Comparison of ENCODE assay signal across 14 mouse cellular contexts in genomic region chr10:43322446-43323178, GRCm38 (mm10).
A peak's percentile ranks its signal among the peaks of the same experiment; 100 is the strongest.
DNase-seq lines count a peak whose midpoint lies in the region; ATAC-seq and TF ChIP-seq lines count a peak whose summit lies in the region.
"Had no signal": no experiment of that assay in that cellular context is flagged by ENCODE, and none has a peak within 500 bp of the region (broad histone marks: within the 10 kb centered on the region; RNA-seq: fewer than 3 reads in every experiment).

No protein-coding gene starts in this region.

- TF ChIP-seq CTCF in hindbrain, postnatal 0 days (IDR thresholded peaks at IDR 0.05; ENCODE audit: low read depth): no peak

- no peaks in the 10 kb centered on the region for H3K9me3 ChIP-seq in heart, embryonic 12.5 days (replicated peaks)
- H3K9me3 ChIP-seq in midbrain, embryonic 10.5 days (replicated peaks): no peaks in the 10 kb centered on the region
- no peaks in the 10 kb centered on the region for H3K9me3 ChIP-seq in midbrain, embryonic 15.5 days
- H3K9me3 ChIP-seq in hindbrain, postnatal 0 days (ENCODE audit: low read length): no peaks in the 10 kb centered on the region
- H3K9me3 ChIP-seq: limb, embryonic 12.5 days; lung, embryonic 15.5 days had no signal

- ATAC-seq in heart, embryonic 12.5 days (ENCODE audit: insufficient number of reproducible peaks, low FRiP score): no peak
- no peak; the same call in 1 of the 2 replicates for ATAC-seq in midbrain, embryonic 15.5 days (replicated peaks)
- 0 out of 2 replicates have a peak, but pooled peaks have one; percentile 21 for ATAC-seq in hindbrain, postnatal 0 days

- intact Hi-C loops in heart, postnatal 10 days (cut with DNase I): no loop called here

- no peak overlapping the region for H3K9ac ChIP-seq in heart, embryonic 12.5 days
- no peak overlapping the region for H3K9ac ChIP-seq in midbrain, embryonic 15.5 days
- H3K9ac ChIP-seq in hindbrain, postnatal 0 days (replicated peaks; ENCODE audit: low read length): no peak overlapping the region
- H3K9ac ChIP-seq: limb, embryonic 12.5 days; lung, embryonic 15.5 days had no signal

- 0 out of 2 replicates have a peak overlapping the region, but pooled peaks have one; percentile 13 for H3K4me2 ChIP-seq in heart, embryonic 12.5 days
- no peak overlapping the region for H3K4me2 ChIP-seq in midbrain, embryonic 15.5 days
- H3K4me2 ChIP-seq in hindbrain, postnatal 0 days (ENCODE audit: low read depth, low read length): no peak overlapping the region
- H3K4me2 ChIP-seq: limb, embryonic 12.5 days; lung, embryonic 15.5 days had no signal

- 46% methylated on average over 9 of the region's 9 CpGs for WGBS in heart, embryonic 12.5 days
- WGBS in midbrain, embryonic 10.5 days: 71% methylated on average over 9 of the region's 9 CpGs
- WGBS in midbrain, embryonic 15.5 days: 41% methylated on average over 9 of the region's 9 CpGs
- WGBS in hindbrain, postnatal 0 days: 41% methylated on average over 9 of the region's 9 CpGs

- H3K27me3 ChIP-seq in heart, embryonic 12.5 days (replicated peaks): no peaks in the 10 kb centered on the region
- no peaks in the 10 kb centered on the region for H3K27me3 ChIP-seq in midbrain, embryonic 10.5 days (ENCODE audit: low read depth, poor library complexity, severe bottlenecking)
- H3K27me3 ChIP-seq in midbrain, embryonic 15.5 days (replicated peaks): no peaks in the 10 kb centered on the region
- H3K27me3 ChIP-seq in hindbrain, postnatal 0 days (ENCODE audit: insufficient read depth, low read length): no peaks in the 10 kb centered on the region
- H3K27me3 ChIP-seq: limb, embryonic 12.5 days; lung, embryonic 15.5 days had no signal

- peaks cover 31% of the 10 kb centered on the region for H3K4me1 ChIP-seq in heart, embryonic 12.5 days (replicated peaks)
- peaks cover 23% of the 10 kb centered on the region for H3K4me1 ChIP-seq in midbrain, embryonic 10.5 days
- peaks cover 23% of the 10 kb centered on the region for H3K4me1 ChIP-seq in midbrain, embryonic 15.5 days
- peaks cover 17% of the 10 kb centered on the region for H3K4me1 ChIP-seq in hindbrain, postnatal 0 days (ENCODE audit: insufficient read depth, low read length)
- H3K4me1 ChIP-seq: lung, embryonic 15.5 days had no signal

- H3K27ac ChIP-seq in heart, embryonic 12.5 days (ENCODE audit: poor library complexity, severe bottlenecking): no peak overlapping the region
- peak overlapping the region; percentile 42; the same call in 1 of the 2 replicates for H3K27ac ChIP-seq in midbrain, embryonic 10.5 days (replicated peaks)
- H3K27ac ChIP-seq in midbrain, embryonic 15.5 days: no peak overlapping the region
- no peak overlapping the region for H3K27ac ChIP-seq in hindbrain, postnatal 0 days
- H3K27ac ChIP-seq: limb, embryonic 12.5 days; lung, embryonic 15.5 days had no signal

- no peak for DNase-seq in heart, postnatal 10 days
- DNase-seq in midbrain, embryonic 10.5 days (ENCODE audit: low spot score): no peak
- no peak for DNase-seq in hindbrain, postnatal 0 days (ENCODE audit: low spot score)
- peak; percentile 15 for DNase-seq in right cerebral cortex, postnatal 14 days
- no peak for DNase-seq in kidney, postnatal 36 days
- no peak for DNase-seq in adipocyte (ENCODE audit: low spot score)
- DNase-seq: adrenal gland, postnatal 25 days; cerebellum, adult 9-10 months; gastrocnemius, postnatal 10 days; kidney, adult 9 months had no signal

- no peak overlapping the region for H3K4me3 ChIP-seq in heart, embryonic 12.5 days
- H3K4me3 ChIP-seq in midbrain, embryonic 10.5 days: no peak overlapping the region
- H3K4me3 ChIP-seq in midbrain, embryonic 15.5 days: no peak overlapping the region
- H3K4me3 ChIP-seq in hindbrain, postnatal 0 days (ENCODE audit: low read length): no peak overlapping the region
- H3K4me3 ChIP-seq: limb, embryonic 12.5 days; lung, embryonic 15.5 days had no signal

- H3K36me3 ChIP-seq in heart, embryonic 12.5 days: 0 out of 2 replicates have a peak, but pooled peaks cover 3% of the 10 kb centered on the region
- H3K36me3 ChIP-seq in midbrain, embryonic 10.5 days: no peaks in the 10 kb centered on the region
- H3K36me3 ChIP-seq in midbrain, embryonic 15.5 days (replicated peaks): no peaks in the 10 kb centered on the region
- H3K36me3 ChIP-seq in hindbrain, postnatal 0 days (ENCODE audit: insufficient read depth, low read length): no peaks in the 10 kb centered on the region
- H3K36me3 ChIP-seq: limb, embryonic 12.5 days; lung, embryonic 15.5 days had no signal
